Mouse (Mus musculus) erythroblast, embryonic 14.5 days (primary cell): ENCODE data around the gene Git2. TPM values are rescaled to one million over a fixed set of nuclear protein-coding genes. Genes with fewer than 3 reads are reported as not detected.

Experiments used
- H3K27me3 ChIP-seq: 2 replicates; pipeline ENCODE4 v1.6.1; 2012; ENCODE audit warnings: inconsistent platforms; ENCODE audit not compliant: control insufficient read depth
- H3K36me3 ChIP-seq: 2 replicates; pipeline ENCODE4 v1.6.1; 2012; ENCODE audit warnings: mild to moderate bottlenecking, inconsistent platforms; ENCODE audit not compliant: control insufficient read depth
- H3K4me1 ChIP-seq: 2 replicates; pipeline ENCODE4 v1.6.1; 2012; ENCODE audit warnings: inconsistent platforms; ENCODE audit not compliant: control insufficient read depth
- H3K4me3 ChIP-seq: replicated peaks from 2 replicates; pipeline ENCODE3; 2012; ENCODE audit warnings: moderate library complexity, mild to moderate bottlenecking, inconsistent platforms
- H3K9me3 ChIP-seq: 2 replicates; pipeline ENCODE4 v1.6.1; 2012; ENCODE audit warnings: low read length, inconsistent platforms, mixed read lengths; ENCODE audit not compliant: control insufficient read depth
- GATA1 ChIP-seq: IDR thresholded peaks from 2 replicates; pipeline ENCODE4 v1.6.1; 2012; ENCODE audit warnings: low read length, inconsistent platforms, mixed read lengths
- TAL1 ChIP-seq: IDR thresholded peaks from 3 replicates; pipeline ENCODE4 v1.6.1; 2012; ENCODE audit warnings: low read length, inconsistent platforms, mixed read lengths
- polyA plus RNA-seq: library from polyadenylated mRNA; stranded (reverse); fragments of >175 nt; gene quantifications from 2 replicates; pipeline ENCODE4 v1.2.3, GENCODE M21; 2012

Gene Git2
- polyA plus RNA-seq, 1 experiment, result 7.0 TPM

GRCm38 (mm10) chr5:114808385-114808784, 33.1 kb upstream of the Git2 start:
- TF ChIP-seq TAL1 (no peak), GATA1 (no peak)
- no peaks in the 10 kb centered on the region for H3K27me3 ChIP-seq
- peaks cover 69% of the 10 kb centered on the region for H3K4me1 ChIP-seq
- H3K4me3 ChIP-seq, result no peak overlapping the region
- no peaks in the 10 kb centered on the region for H3K9me3 ChIP-seq
- peaks cover 51% of the 10 kb centered on the region for H3K36me3 ChIP-seq

DNA sequence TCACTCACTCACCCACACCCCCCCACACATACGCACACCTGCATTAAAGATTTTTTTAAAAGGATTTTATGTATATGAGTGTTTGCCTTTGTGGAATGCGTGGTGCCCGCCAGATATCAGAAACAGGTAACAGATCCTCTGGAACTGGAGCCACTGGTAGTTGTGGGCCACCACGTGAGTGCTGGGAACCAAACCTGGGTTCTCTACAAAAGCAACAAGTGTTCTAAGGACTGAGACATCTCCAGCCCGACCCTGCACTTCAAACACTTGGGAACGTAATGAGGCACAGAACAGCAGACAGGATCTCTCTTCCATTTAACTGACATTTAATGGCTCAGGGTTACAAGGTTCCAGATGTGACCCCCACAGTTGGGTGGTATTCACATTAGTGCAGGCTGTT, 32.6 kb upstream of the Git2 start:
- Histone ChIP-seq H3K9me3 (no peaks in the 10 kb centered on the region), H3K27me3 (no peaks in the 10 kb centered on the region), H3K4me3 (no peak overlapping the region), H3K36me3 (peaks cover 56% of the 10 kb centered on the region), H3K4me1 (peaks cover 64% of the 10 kb centered on the region)
- no peak for TF ChIP-seq GATA1
- TF ChIP-seq TAL1, result no peak

GRCm38 (mm10) chr5:114807468-114807867, 32.2 kb upstream of the Git2 start:
- Histone ChIP-seq H3K36me3 (peaks cover 60% of the 10 kb centered on the region), H3K4me3 (peak overlapping the region; percentile 4), H3K9me3 (no peaks in the 10 kb centered on the region), H3K4me1 (peaks cover 60% of the 10 kb centered on the region), H3K27me3 (no peaks in the 10 kb centered on the region)
- TF ChIP-seq TAL1 (no peak), GATA1 (no peak)

DNA sequence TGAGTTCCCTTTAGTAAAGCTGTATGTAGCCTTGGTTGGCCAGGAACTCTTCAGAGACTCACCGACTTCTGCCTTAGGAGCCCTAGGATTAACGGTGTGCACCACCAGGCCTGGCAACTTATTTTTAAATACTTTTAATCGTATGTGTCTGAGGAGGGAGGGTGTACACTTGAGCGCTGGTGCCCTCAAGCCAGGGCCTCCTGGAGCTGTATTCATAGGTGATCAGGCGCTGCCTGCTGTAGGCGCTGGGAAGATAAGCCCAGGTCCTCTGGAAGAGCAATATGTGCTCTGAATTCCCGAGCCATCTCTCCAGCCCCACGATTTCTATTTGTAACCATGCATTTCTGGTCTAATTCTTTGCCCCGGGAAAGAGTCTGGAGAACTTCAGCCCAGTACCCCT, 31.7 kb upstream of the Git2 start:
- H3K36me3 ChIP-seq, result peaks cover 64% of the 10 kb centered on the region
- TF ChIP-seq GATA1 (no peak), TAL1 (no peak)
- H3K27me3 ChIP-seq, result no peaks in the 10 kb centered on the region
- H3K9me3 ChIP-seq, result no peaks in the 10 kb centered on the region
- peak overlapping the region; percentile 4 for H3K4me3 ChIP-seq
- peaks cover 56% of the 10 kb centered on the region for H3K4me1 ChIP-seq

- H3K4me1 ChIP-seq, result peaks cover 58% of the 10 kb centered on the region
- TF ChIP-seq GATA1, result no peak
- TF ChIP-seq TAL1, result no peak
- H3K9me3 ChIP-seq, result no peaks in the 10 kb centered on the region
- H3K27me3 ChIP-seq, result no peaks in the 10 kb centered on the region
- H3K36me3 ChIP-seq, result peaks cover 68% of the 10 kb centered on the region
- no peak overlapping the region for H3K4me3 ChIP-seq
These were observed 31.3 kb upstream of the Git2 start for GRCm38 (mm10) chr5:114806636-114807035.

GRCm38 (mm10) chr5:114805436-114806350, 30.4 kb upstream of the Git2 start:
- Histone ChIP-seq H3K4me3 (no peak overlapping the region), H3K36me3 (peaks cover 77% of the 10 kb centered on the region), H3K27me3 (no peaks in the 10 kb centered on the region), H3K9me3 (no peaks in the 10 kb centered on the region), H3K4me1 (peaks cover 62% of the 10 kb centered on the region)
- no peak for TF ChIP-seq TAL1
- TF ChIP-seq GATA1, result no peak

- TF ChIP-seq GATA1 (no peak), TAL1 (no peak)
- H3K4me1 ChIP-seq, result peaks cover 62% of the 10 kb centered on the region
- no peaks in the 10 kb centered on the region for H3K27me3 ChIP-seq
- H3K4me3 ChIP-seq, result no peak overlapping the region
- no peaks in the 10 kb centered on the region for H3K9me3 ChIP-seq
- peaks cover 84% of the 10 kb centered on the region for H3K36me3 ChIP-seq
These were observed 29.6 kb upstream of the Git2 start for GRCm38 (mm10) chr5:114804958-114805357.

- Histone ChIP-seq H3K4me1 (peaks cover 55% of the 10 kb centered on the region), H3K9me3 (no peaks in the 10 kb centered on the region), H3K4me3 (no peak overlapping the region), H3K36me3 (peaks cover 85% of the 10 kb centered on the region), H3K27me3 (no peaks in the 10 kb centered on the region)
- no peak for TF ChIP-seq TAL1
- no peak for TF ChIP-seq GATA1
These were observed 29.0 kb upstream of the Git2 start for GRCm38 (mm10) chr5:114804335-114804734.

DNA sequence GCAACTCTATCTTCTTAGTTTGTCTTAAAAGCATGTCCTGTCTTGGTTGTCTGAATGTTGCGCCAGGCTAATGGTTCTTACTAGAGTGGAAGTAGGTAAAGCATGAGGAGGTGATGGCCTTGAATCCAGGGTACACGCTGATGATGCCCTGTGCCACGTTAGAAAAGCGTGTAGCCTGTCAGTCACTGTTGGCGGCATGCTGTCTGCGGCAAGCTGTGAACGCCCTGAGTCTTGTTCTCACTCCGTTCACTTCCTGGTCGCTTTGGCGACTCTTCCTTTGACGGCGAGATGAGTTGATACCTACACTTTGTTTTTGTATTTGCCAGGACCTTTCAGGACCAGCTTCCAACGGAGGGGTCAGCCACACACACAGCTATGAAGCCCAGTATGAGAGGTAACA, 27.9 kb upstream of the Git2 start:
- H3K9me3 ChIP-seq, result no peaks in the 10 kb centered on the region
- H3K27me3 ChIP-seq, result no peaks in the 10 kb centered on the region
- peaks cover 44% of the 10 kb centered on the region for H3K4me1 ChIP-seq
- TF ChIP-seq TAL1 (no peak), GATA1 (no peak)
- peaks cover 88% of the 10 kb centered on the region for H3K36me3 ChIP-seq
- H3K4me3 ChIP-seq, result no peak overlapping the region

GRCm38 (mm10) chr5:114801841-114802240, 26.5 kb upstream of the Git2 start:
- H3K4me3 ChIP-seq, result no peak overlapping the region
- H3K27me3 ChIP-seq, result no peaks in the 10 kb centered on the region
- TF ChIP-seq GATA1 (no peak), TAL1 (no peak)
- peaks cover 98% of the 10 kb centered on the region for H3K36me3 ChIP-seq
- peaks cover 33% of the 10 kb centered on the region for H3K4me1 ChIP-seq
- H3K9me3 ChIP-seq, result no peaks in the 10 kb centered on the region
